Mouse (Mus musculus): ENCODE measurements around the gene Pdilt. TPM values are rescaled to one million over a fixed set of nuclear protein-coding genes. Genes with fewer than 3 reads are reported as not detected.

Gene Pdilt
- total RNA-seq, 2 experiments from 2014 or later, result not detected

- no peak for DNase-seq
These were observed 12.1 kb downstream of the Pdilt start for GRCm38 (mm10) chr7:119511143-119511542.

GRCm38 (mm10) chr7:119490041-119490780 is 33.1 kb downstream of the Pdilt start:
- no peak for DNase-seq

GRCm38 (mm10) chr7:119486683-119487082 is 36.6 kb downstream of the Pdilt start:
- no peak for DNase-seq

GRCm38 (mm10) chr7:119484154-119484553 is 39.1 kb downstream of the Pdilt start:
- DNase-seq, result no peak

- DNase-seq, result no peak
These were observed 44.0 kb downstream of the Pdilt start, which contains the start of gene Umod for GRCm38 (mm10) chr7:119479256-119479655. TSS of gene Umod (minus strand) at chr7:119479282.

- no peak for DNase-seq
These were observed 46.5 kb downstream of the Pdilt start for GRCm38 (mm10) chr7:119476500-119477389.

- DNase-seq, result no peak
These were observed 64.1 kb downstream of the Pdilt start, which contains the start of gene Gp2 for GRCm38 (mm10) chr7:119459185-119459584. TSS of gene Gp2 (minus strand) at chr7:119459285.

GRCm38 (mm10) chr7:119454192-119454591 is 69.1 kb downstream of the Pdilt start:
- no peak for DNase-seq

- DNase-seq, result no peak
These were observed 79.4 kb downstream of the Pdilt start for GRCm38 (mm10) chr7:119443849-119444248.

- DNase-seq, result no peak
These were observed 81.4 kb downstream of the Pdilt start for GRCm38 (mm10) chr7:119441938-119442337.

Other genes starting within 250 kb of the Pdilt start
- gene Gp2, start 64.2 kb downstream of the Pdilt start, total RNA-seq (2021), result not detected
- not detected for gene Umod, start 44.2 kb downstream of the Pdilt start, total RNA-seq (2021)
- gene Acsm5, start 4.0 kb downstream of the Pdilt start, total RNA-seq (2021), result under 1 TPM; 0.18 to 0.78 TPM
- not detected for gene Acsm2, start 30.9 kb upstream of the Pdilt start, total RNA-seq (2021)
- gene Acsm1, start 83.5 kb upstream of the Pdilt start, total RNA-seq (2021), result not detected
- not detected for gene Acsm4, start 166.5 kb upstream of the Pdilt start, total RNA-seq (2021)
- 10 to 100 TPM; 12.8 to 13.9 TPM for gene Thumpd1, start 197.3 kb upstream of the Pdilt start, total RNA-seq (2021)
- gene Acsm3, start 237.4 kb upstream of the Pdilt start, total RNA-seq (2021), result under 1 TPM; 0.18 to 0.19 TPM